Comparison of ENCODE assay signal across 12 mouse cellular contexts in the genomic region with DNA sequence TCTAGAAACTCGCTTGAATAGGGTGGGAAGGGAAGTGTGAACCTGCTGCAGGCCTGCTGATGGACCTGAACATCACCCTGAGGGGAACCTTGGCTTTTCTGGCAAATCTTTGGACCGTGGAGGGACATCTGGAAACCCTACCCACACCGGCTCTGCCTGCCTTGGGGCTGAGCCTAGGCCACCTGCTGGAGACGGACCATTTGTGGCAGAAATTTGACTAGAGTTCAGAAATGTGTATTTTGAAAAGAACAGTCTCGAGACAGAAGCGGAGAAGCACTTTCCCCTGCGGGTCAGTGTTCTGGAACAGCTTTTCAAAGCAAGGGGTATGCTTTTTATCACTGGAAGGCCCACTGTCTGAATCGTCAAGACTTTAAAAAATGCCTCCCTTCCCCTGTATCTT.
"Had no signal": no experiment of that assay in that cellular context is flagged by ENCODE, and none has a peak within 500 bp of the region (broad histone marks: within the 10 kb centered on the region; RNA-seq: fewer than 3 reads in every experiment).

No protein-coding gene starts in this region.

- H3K4me2 ChIP-seq: liver, embryonic 12.5 days; lung, embryonic 15.5 days; midbrain, embryonic 12.5 days; neural tube, embryonic 15.5 days had no signal

- H3K4me3 ChIP-seq: liver, embryonic 12.5 days; lung, embryonic 15.5 days; midbrain, embryonic 12.5 days; myocyte; neural tube, embryonic 15.5 days had no signal

- ATAC-seq: liver, embryonic 12.5 days had no signal

- H3K27ac ChIP-seq: liver, embryonic 12.5 days; lung, embryonic 15.5 days; midbrain, embryonic 12.5 days; neural tube, embryonic 15.5 days; stomach, postnatal 0 days had no signal

- DNase-seq: kidney, adult 18-20 months; kidney, postnatal 14 days; lung, postnatal 14 days; right cerebral cortex, adult 18-20 months; right cerebral cortex, postnatal 25 days; thymus, postnatal 4 days had no signal

- H3K27me3 ChIP-seq: liver, embryonic 12.5 days; lung, embryonic 15.5 days; midbrain, embryonic 12.5 days; neural tube, embryonic 15.5 days had no signal

- H3K9me3 ChIP-seq: liver, embryonic 12.5 days; lung, embryonic 15.5 days; midbrain, embryonic 12.5 days; neural tube, embryonic 15.5 days had no signal

- H3K9ac ChIP-seq: liver, embryonic 12.5 days; lung, embryonic 15.5 days; midbrain, embryonic 12.5 days; neural tube, embryonic 15.5 days had no signal
